Mouse (Mus musculus) activated CD4-positive, CD25-positive, alpha-beta regulatory T cell, adult 4 months (primary cell): ENCODE measurements around the gene Anks3. TPM values are rescaled to one million over a fixed set of nuclear protein-coding genes. Genes with fewer than 3 reads are reported as not detected.

Experiments
- ATAC-seq: one replicate; pipeline ENCODE4 v1.8.0; 2017
- polyA plus RNA-seq, 2 experiments: library from polyadenylated mRNA; unstranded; fragments of 100-300 nt; shearing (Covaris generic); gene quantifications; one replicate each; pipeline ENCODE4 v1.2.1; 2017

The Anks3 gene
- polyA plus RNA-seq, 2 experiments from 2014 or later: 29.7 to 31.8 TPM

- ATAC-seq: no peak
Measured at GRCm38 (mm10) chr16:4894201-4894908, 69.7 kb downstream of the Anks3 start.

GRCm38 (mm10) chr16:4892171-4892570 is 71.8 kb downstream of the Anks3 start:
- ATAC-seq: no peak

Other genes starting within 250 kb of the Anks3 start
- gene Nmral1, start 244.8 kb downstream of the Anks3 start, polyA plus RNA-seq: 10 to 100 TPM; 17.9 to 18.3 TPM
- 100 to 1,000 TPM; 121 to 122 TPM for gene Hmox2, start 237.8 kb downstream of the Anks3 start, polyA plus RNA-seq
- 10 to 100 TPM; 27.3 to 27.6 TPM for gene Cdip1, start 173.9 kb downstream of the Anks3 start, polyA plus RNA-seq
- 1 to 10 TPM in 1 of 2 experiments, under 1 TPM in 1; 0.88 to 1.4 TPM for gene 4930562C15Rik, start 128.8 kb downstream of the Anks3 start, polyA plus RNA-seq
- gene Ubald1, start 83.9 kb downstream of the Anks3 start, polyA plus RNA-seq: 10 to 100 TPM; 26.7 to 26.8 TPM
- gene Mgrn1, start 78.0 kb downstream of the Anks3 start, polyA plus RNA-seq: 10 to 100 TPM; 25.9 to 33.6 TPM
- gene Nudt16l1, start 25.4 kb downstream of the Anks3 start, polyA plus RNA-seq: 10 to 100 TPM; 86.6 to 90.3 TPM
- not detected for gene Sept12, start 33.6 kb upstream of the Anks3 start, polyA plus RNA-seq
- gene Smim22, start 43.1 kb upstream of the Anks3 start, polyA plus RNA-seq: not detected
- 10 to 100 TPM; 18.5 to 23.5 TPM for gene Rogdi, start 49.3 kb upstream of the Anks3 start, polyA plus RNA-seq
- 10 to 100 TPM; 66.1 to 82.5 TPM for gene Glyr1, start 85.7 kb upstream of the Anks3 start, polyA plus RNA-seq
- gene Ubn1, start 85.9 kb upstream of the Anks3 start, polyA plus RNA-seq: 10 to 100 TPM; 28.7 to 41.5 TPM
- under 1 TPM in 1 of 2 experiments, not detected in 1; 0.17 TPM for gene Ppl, start 168.2 kb upstream of the Anks3 start, polyA plus RNA-seq
- gene Sec14l5, start 182.9 kb upstream of the Anks3 start, polyA plus RNA-seq: not detected
- 10 to 100 TPM; 10.5 to 17.3 TPM for gene Nagpa, start 239.8 kb upstream of the Anks3 start, polyA plus RNA-seq